Mouse (Mus musculus) bone marrow, adult 2 months (tissue): Measurements from ENCODE around the gene Efna3.

Experiments
- CTCF ChIP-seq: fragments of 200-500 bp; IDR thresholded peaks from 2 replicates; pipeline ENCODE4 v1.5.1; 2011; ENCODE audit warnings: low read length, control low read depth; ENCODE audit not compliant: control insufficient read depth, insufficient read depth
- POLR2A ChIP-seq: fragments of 200-500 bp; IDR thresholded peaks from 2 replicates; pipeline ENCODE4 v1.6.1; 2011; ENCODE audit warnings: low read depth, mild to moderate bottlenecking, control low read depth, low read length, borderline replicate concordance; ENCODE audit not compliant: control insufficient read depth

DNA sequence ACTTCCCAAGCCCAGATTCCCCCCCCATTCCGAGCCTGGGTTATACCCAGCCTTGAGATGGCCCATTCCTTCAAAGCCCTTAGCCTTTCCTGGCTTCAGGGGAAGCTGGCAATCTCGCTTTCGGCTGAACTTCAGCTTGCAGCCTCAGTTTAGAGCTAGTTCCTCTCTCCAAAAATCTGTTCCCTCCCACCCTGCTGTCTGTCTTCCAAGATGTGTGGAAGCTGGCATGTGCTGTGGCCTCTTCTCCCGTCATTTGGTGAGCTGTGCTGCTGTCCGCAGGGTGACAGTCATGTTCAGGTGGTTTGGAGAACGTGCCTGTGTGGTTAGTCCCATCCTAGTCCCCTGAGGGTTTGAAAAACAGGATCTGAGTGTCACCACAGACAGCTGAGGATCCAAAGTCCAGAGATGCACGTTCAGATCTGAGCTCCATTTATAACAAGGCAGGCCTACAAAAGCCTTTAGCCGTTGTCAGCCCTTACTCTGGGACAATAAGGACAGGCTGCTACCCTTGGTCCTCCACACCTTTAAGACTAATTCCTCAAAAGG lies 27.0 kb downstream of the Efna3 start:
- TF ChIP-seq CTCF (no peak), POLR2A (no peak)
